Mouse (Mus musculus): ENCODE data around the gene Bud31.

- TF ChIP-seq CTCF (IDR thresholded peaks at IDR 0.05; ENCODE audit: low read depth): no peak
- TF ChIP-seq EP300 (optimal IDR thresholded peaks at IDR 0.05): no peak
These were observed 22.2 kb upstream of the Bud31 start for GRCm38 (mm10) chr5:145118005-145118404.

Measured in stomach, postnatal 0 days (tissue).